Mouse (Mus musculus): Measurements from ENCODE around the gene Akap1. TPM values are rescaled to one million over a fixed set of nuclear protein-coding genes. Genes with fewer than 3 reads are reported as not detected.

The Akap1 gene
- 48.2 and 51.4 TPM in 2 replicates for polyA plus RNA-seq (2011; ENCODE audit: insufficient read depth, insufficient read length, low read depth, missing spikeins)

DNA sequence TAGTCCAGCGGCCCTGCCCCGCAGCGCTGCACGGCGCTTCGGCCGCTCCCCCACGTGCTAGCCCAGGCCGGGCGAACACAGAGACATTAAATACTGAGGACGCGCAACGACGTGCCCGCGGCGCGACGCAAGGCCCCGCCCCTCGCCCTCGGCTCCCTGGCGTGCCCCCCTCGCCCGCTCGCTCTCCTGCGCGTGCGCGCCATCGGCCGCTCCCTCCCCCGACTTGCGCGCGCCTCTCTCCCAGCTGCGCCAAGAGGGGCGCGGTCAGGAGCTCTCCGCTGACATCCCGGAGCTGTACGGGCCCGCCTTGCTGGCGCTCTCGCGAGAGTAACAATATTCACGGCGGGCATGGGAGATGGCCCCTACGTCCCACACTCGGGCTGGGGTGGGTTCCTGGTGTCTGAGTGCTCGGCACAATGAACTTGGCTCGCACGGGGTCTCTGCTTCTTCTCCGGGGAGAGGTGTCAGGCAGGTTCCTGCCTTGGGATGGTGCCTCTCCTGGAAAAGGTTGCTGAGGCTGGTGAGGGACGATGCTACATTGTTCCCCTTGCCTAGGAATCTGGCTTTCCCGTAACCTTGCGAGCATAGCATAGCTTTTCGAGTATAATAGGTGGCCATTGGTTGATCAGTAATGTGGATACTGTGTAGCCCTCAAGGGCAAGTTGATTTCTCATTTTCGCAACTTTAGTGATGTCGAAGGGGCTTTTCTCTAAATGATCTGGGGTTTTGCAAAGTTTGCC is at the start of gene Akap1:
Gene Akap1 (minus strand): TSS at position 129 of the 740 bp plus-strand sequence.
- Histone ChIP-seq H3K27ac (ENCODE audit: insufficient read depth, low read length) (peak within 1 kb of the TSS; percentile 74), H3K9me3 (replicated peaks; ENCODE audit: control insufficient read depth, insufficient read depth, low read length, poor library complexity, severe bottlenecking) (no peaks in the 10 kb centered on the region), H3K4me3 (ENCODE audit: low read depth, low read length) (peak within 1 kb of the TSS; percentile 92), H3K36me3 (ENCODE audit: control insufficient read depth, insufficient read depth, low read length, poor library complexity, severe bottlenecking) (no peaks in the 10 kb centered on the region), H3K9ac (ENCODE audit: low read depth, poor library complexity, severe bottlenecking) (peak within 1 kb of the TSS; percentile 77), H3K4me1 (ENCODE audit: control insufficient read depth, insufficient read depth, low read length) (peaks cover 7% of the 10 kb centered on the region), H3K27me3 (ENCODE audit: control insufficient read depth, insufficient read depth, low read length, poor library complexity, severe bottlenecking) (no peaks in the 10 kb centered on the region)
- TF ChIP-seq CTCF (IDR thresholded peaks at IDR 0.05; ENCODE audit: low read depth, low read length) (no peak), POLR2A (IDR thresholded peaks at IDR 0.05; ENCODE audit: insufficient read depth, low read length) (peak; percentile 81), EP300 (IDR thresholded peaks at IDR 0.05; ENCODE audit: insufficient read depth, low read depth, low read length) (no peak)

DNA sequence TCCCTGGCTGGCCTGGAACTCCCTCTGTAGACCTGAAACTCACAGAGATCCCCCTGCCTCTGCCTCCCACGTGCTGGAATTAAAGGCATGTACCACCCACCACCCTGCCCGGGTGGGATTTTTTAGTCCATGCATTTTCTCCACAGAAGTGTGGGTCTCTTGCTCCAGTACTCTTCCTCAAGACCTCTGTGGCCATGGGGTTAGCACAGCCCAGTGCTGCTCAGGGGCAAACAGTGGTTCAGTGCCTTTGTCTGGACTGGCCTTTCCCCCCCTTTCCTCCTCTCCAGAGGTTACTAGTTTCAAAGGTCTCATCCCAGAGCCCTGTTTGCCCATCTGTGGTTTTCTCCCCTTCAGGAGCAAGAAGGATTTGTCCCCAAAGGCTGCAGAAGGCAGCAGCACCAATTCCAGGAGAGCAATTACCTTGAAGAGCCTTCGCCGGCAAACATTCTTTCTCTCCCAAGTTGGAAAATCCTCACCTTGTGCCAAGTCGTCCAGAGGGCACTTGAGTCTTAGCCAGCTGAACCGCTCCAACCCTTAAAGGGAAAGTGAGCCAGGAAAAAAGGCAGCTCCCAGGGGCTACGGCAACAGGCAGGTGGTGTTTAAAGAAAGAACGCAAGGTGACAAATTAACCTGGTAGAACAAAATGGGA is 45.1 kb upstream of the Akap1 start:
- Histone ChIP-seq H3K27me3 (ENCODE audit: control insufficient read depth, insufficient read depth, low read length, poor library complexity, severe bottlenecking) (no peaks in the 10 kb centered on the region), H3K9ac (ENCODE audit: low read depth, poor library complexity, severe bottlenecking) (no peak overlapping the region), H3K4me3 (ENCODE audit: low read depth, low read length) (no peak overlapping the region), H3K4me1 (ENCODE audit: control insufficient read depth, insufficient read depth, low read length) (no peaks in the 10 kb centered on the region), H3K36me3 (ENCODE audit: control insufficient read depth, insufficient read depth, low read length, poor library complexity, severe bottlenecking) (no peaks in the 10 kb centered on the region), H3K9me3 (replicated peaks; ENCODE audit: control insufficient read depth, insufficient read depth, low read length, poor library complexity, severe bottlenecking) (peaks cover 8% of the 10 kb centered on the region; the same call in 1 of the 2 replicates), H3K27ac (ENCODE audit: insufficient read depth, low read length) (no peak overlapping the region)
- TF ChIP-seq EP300 (IDR thresholded peaks at IDR 0.05; ENCODE audit: insufficient read depth, low read depth, low read length) (no peak), CTCF (IDR thresholded peaks at IDR 0.05; ENCODE audit: low read depth, low read length) (no peak), POLR2A (IDR thresholded peaks at IDR 0.05; ENCODE audit: insufficient read depth, low read length) (no peak)

DNA sequence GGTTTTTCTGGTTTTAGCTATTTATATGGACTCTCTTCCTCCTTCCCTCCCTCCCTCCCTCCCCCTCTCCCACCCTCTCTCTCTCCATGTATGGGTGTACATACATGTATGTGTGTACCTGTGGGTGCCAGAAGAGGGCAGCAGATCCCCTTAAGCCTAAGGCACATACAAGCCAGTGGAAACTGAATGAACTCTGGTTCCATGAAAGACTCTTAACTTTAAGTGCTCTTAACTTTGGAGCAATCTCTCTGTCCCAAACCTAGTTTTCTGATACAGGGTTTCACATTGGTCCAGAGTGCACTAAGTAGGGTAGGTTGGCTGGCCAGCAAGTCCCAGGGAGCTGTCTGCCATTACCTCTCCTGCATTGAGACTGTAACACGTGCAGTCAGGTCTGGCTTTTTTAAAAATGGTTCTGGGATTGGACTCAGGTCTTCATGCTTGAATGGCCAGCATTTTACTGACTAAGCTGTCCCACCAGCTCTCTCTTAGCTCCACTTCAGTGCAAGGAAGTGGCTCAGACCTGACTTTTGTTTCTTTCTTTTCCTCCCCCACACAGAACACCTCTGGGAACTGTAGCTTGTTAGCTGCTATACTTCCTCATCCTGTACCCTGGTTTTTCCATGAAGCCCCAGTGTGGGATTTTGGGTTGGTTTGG is 44.3 kb upstream of the Akap1 start:
- Histone ChIP-seq H3K27ac (ENCODE audit: insufficient read depth, low read length) (no peak overlapping the region), H3K36me3 (ENCODE audit: control insufficient read depth, insufficient read depth, low read length, poor library complexity, severe bottlenecking) (no peaks in the 10 kb centered on the region), H3K4me3 (ENCODE audit: low read depth, low read length) (no peak overlapping the region), H3K9me3 (replicated peaks; ENCODE audit: control insufficient read depth, insufficient read depth, low read length, poor library complexity, severe bottlenecking) (peaks cover 8% of the 10 kb centered on the region; the same call in 1 of the 2 replicates), H3K27me3 (ENCODE audit: control insufficient read depth, insufficient read depth, low read length, poor library complexity, severe bottlenecking) (no peaks in the 10 kb centered on the region), H3K4me1 (ENCODE audit: control insufficient read depth, insufficient read depth, low read length) (no peaks in the 10 kb centered on the region), H3K9ac (ENCODE audit: low read depth, poor library complexity, severe bottlenecking) (no peak overlapping the region)
- TF ChIP-seq EP300 (IDR thresholded peaks at IDR 0.05; ENCODE audit: insufficient read depth, low read depth, low read length) (no peak), CTCF (IDR thresholded peaks at IDR 0.05; ENCODE audit: low read depth, low read length) (peak; percentile 25)

DNA sequence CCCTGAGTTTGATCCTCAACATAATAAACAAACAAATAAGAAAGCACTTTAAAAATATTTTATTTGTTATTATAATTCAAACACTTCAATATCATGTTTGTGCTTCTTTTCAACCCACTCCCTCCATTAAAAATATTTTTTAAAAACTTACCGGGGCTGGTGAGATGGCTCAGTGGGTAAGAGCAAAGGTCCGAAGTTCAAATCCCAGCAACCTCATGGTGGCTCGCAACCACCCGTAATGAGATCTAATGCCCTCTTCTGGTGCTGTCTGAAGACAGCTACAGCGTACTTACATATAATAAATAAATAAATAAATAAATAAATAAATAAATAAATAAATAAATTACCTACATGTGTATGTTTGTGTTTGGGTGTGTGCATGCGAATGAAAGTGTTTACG is 43.5 kb upstream of the Akap1 start:
- Histone ChIP-seq H3K36me3 (ENCODE audit: control insufficient read depth, insufficient read depth, low read length, poor library complexity, severe bottlenecking) (no peaks in the 10 kb centered on the region), H3K4me1 (ENCODE audit: control insufficient read depth, insufficient read depth, low read length) (no peaks in the 10 kb centered on the region), H3K4me3 (ENCODE audit: low read depth, low read length) (no peak overlapping the region), H3K9ac (ENCODE audit: low read depth, poor library complexity, severe bottlenecking) (no peak overlapping the region), H3K27ac (ENCODE audit: insufficient read depth, low read length) (no peak overlapping the region), H3K9me3 (replicated peaks; ENCODE audit: control insufficient read depth, insufficient read depth, low read length, poor library complexity, severe bottlenecking) (peaks cover 8% of the 10 kb centered on the region; the same call in 1 of the 2 replicates), H3K27me3 (ENCODE audit: control insufficient read depth, insufficient read depth, low read length, poor library complexity, severe bottlenecking) (no peaks in the 10 kb centered on the region)
- no peak for TF ChIP-seq EP300 (IDR thresholded peaks at IDR 0.05; ENCODE audit: insufficient read depth, low read depth, low read length)
- no peak for TF ChIP-seq POLR2A (IDR thresholded peaks at IDR 0.05; ENCODE audit: insufficient read depth, low read length)
- TF ChIP-seq CTCF (IDR thresholded peaks at IDR 0.05; ENCODE audit: low read depth, low read length): no peak

DNA sequence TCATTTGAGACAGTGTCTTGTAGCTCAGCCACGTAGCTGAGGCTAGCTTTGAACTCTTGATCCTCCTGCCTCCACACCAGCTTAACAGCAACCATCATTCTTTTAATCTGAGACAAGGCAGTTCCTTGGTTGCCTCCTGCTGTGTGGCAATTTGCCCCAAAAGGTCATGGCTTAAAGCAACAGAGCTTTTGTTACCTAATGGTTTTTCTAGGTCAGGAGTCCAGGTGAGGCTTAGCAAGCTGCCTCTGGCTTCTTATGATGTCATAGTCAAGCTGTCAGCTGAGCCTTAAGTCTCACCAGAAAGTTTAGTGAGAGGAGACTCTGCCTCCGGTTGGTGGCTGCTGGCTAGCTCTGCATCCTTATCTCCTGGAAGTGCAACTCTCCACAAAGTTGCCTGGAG is 41.2 kb upstream of the Akap1 start:
- Histone ChIP-seq H3K9me3 (replicated peaks; ENCODE audit: control insufficient read depth, insufficient read depth, low read length, poor library complexity, severe bottlenecking) (peaks cover 6% of the 10 kb centered on the region; the same call in 1 of the 2 replicates), H3K4me3 (ENCODE audit: low read depth, low read length) (no peak overlapping the region), H3K36me3 (ENCODE audit: control insufficient read depth, insufficient read depth, low read length, poor library complexity, severe bottlenecking) (no peaks in the 10 kb centered on the region), H3K27me3 (ENCODE audit: control insufficient read depth, insufficient read depth, low read length, poor library complexity, severe bottlenecking) (no peaks in the 10 kb centered on the region), H3K27ac (ENCODE audit: insufficient read depth, low read length) (peak overlapping the region; percentile 67), H3K4me1 (ENCODE audit: control insufficient read depth, insufficient read depth, low read length) (no peaks in the 10 kb centered on the region), H3K9ac (ENCODE audit: low read depth, poor library complexity, severe bottlenecking) (no peak overlapping the region)
- TF ChIP-seq CTCF (IDR thresholded peaks at IDR 0.05; ENCODE audit: low read depth, low read length) (no peak), EP300 (IDR thresholded peaks at IDR 0.05; ENCODE audit: insufficient read depth, low read depth, low read length) (no peak)
